Mouse (Mus musculus) right cerebral cortex, postnatal 10 days (tissue): ENCODE data around the gene Coro1c.

Experiments used
- DNase-seq, 2 experiments: peaks; one replicate each; pipeline ENCODE4 v3.0.0; 2021; ENCODE audit warnings: low spot score in 2 of 2

The Coro1c gene

GRCm38 (mm10) chr5:113924608-113925007 is 16.1 kb upstream of the Coro1c start:
- DNase-seq = no peak

- DNase-seq = no peak
Observed at GRCm38 (mm10) chr5:113921310-113922166, 13.0 kb upstream of the Coro1c start.

DNA sequence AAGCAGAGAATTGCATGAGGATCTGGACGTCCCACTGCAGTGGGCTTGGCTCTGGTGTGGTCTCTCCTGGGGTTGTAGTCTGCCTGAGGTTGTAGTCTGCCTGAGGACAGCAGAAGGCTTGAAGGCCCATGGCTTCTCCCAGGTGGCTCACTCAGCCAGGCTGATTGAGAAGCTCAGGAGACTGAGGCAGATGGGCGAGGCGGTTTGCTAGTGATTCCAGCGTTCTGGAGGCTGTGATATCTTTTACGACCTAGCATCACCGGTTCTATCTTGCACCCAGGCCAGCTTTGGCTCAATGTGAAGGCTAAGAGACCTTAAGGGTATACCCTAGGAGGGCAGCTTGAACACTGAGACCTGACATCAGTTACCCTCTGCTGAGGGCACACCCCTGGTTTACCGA is 10.5 kb upstream of the Coro1c start:
- DNase-seq = no peak

DNA sequence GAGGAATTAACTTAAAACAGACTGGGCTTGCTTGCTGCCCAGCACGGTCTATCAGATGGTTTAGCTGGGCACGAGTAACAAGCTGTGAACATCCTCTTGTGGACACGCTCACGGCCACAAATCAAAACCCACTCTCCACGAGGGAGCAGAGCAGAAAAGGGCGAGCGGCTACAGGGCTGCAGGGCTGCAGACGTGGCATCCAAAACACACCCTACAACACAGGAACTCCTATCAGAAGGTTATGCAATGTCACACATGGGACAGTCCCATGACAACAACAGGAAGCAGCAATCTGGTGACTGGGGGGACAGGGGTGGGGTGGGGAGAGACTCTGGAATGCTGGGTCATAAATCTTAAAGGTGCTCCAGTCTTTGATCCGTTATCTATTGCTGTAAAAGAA is 10.1 kb upstream of the Coro1c start:
- no peak for DNase-seq

DNA sequence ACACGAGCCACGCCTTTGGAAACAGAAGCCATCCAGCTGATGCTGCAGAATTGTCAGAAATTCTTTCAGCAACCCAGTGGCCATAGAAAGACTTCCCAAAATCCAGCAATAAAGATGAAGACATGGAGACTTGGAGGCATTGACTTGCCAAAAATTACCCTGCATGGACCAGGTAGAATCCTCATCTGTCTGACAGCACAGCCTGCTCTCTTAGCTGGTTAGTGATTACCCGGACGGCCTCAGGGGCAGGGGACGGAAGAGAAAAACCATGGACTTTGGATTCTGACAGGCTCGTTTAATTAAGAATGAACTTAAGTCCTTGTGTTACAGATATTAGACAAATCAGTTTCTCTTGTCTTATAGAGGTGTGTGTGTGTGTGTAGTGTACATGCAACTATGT is 2.1 kb upstream of the Coro1c start:
- DNase-seq = no peak

DNA sequence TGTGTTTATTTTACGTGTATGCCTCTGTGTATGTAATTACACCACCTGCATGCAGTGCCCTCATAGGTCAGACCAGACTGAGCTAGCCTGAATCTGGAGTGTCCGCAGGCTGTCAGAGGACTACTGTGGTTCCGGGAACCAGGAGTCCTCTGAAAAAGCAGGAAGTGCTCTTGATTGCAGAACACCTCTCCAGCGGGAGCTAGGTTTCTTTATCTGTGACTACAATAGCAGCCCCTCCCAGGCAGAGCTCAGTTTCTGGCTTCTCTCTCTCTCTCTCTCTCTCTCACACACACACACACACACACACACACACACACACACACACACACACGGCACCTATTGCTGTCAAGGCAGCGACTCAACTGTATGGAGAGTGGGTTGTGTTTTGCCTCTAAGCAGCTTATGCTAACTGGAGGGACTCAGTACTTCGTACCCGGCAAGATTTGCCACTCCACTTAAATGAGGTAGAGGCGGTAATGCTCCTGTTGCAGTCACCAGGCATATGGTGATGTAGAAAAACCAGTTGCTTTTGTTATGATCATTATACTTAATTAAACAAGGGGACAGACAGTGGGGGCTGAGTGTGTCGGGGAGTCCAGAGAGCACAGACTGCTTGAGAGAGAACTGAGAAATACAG is 1.6 kb upstream of the Coro1c start:
- DNase-seq = peak in 1 of 2 experiments; percentile 68

GRCm38 (mm10) chr5:113907786-113908567 is 581 bp downstream of the Coro1c start:
- DNase-seq = peak; percentile 74

- no peak for DNase-seq
Observed at GRCm38 (mm10) chr5:113906958-113907735, 1.4 kb downstream of the Coro1c start.

DNA sequence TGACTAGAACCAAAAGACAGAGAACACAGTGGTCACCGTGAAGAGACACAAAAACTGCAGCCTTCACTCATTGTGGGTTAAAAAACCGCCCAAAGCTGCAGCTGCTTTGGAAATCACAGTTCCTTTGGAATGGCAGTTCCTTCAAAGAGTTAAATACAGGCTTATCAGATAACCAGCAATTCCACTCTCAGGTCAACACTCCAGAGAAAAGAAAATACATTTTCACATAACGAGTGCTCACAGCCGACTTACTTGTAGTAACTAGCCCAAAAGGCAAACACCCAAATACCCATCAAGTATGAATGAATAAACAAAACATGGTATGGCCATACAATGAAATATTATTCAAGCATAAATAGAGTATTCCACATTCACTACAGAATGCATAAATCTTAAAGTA is 3.6 kb downstream of the Coro1c start:
- DNase-seq = no peak

DNA sequence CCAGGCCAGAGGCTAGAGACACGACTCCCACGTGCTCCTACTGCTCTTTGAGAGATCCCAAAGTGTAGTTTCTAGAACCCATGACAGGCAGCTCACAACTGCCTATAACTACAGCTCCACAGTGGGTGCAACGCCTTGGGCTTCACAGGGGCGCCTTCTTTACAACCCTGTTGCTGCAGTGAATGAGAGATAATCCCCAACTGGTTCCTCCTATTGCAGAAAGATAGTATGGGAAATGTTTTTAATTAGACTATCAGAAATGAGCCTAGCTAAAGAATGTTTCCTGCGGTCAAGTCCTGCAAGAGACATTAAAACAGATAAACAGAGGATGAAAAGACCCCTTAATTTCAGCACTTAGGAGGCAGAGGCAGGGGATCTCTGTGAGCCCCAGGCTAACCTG is 5.6 kb downstream of the Coro1c start:
- DNase-seq = no peak

DNA sequence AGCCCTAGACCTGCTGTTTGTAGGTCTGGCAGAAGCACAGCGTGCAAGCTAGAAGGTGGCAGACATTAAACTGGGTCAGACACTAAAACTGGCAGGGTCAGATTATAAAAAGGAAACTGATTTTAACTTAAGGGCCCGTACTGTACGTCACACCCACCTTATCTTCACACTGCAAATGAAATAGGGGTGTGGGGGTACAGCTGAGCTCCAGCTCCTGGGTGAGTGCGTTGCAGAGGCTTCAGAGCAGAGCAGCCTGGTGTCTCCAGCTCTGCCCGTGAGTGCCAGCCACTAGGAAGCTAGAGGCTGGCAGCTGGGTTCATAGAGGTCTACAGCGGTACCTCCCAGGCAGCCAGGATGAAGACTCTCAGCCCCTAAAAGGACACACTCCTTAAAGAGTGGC is 6.5 kb downstream of the Coro1c start:
- DNase-seq = no peak

GRCm38 (mm10) chr5:113901074-113901571 is 7.4 kb downstream of the Coro1c start:
- DNase-seq = no peak

DNA sequence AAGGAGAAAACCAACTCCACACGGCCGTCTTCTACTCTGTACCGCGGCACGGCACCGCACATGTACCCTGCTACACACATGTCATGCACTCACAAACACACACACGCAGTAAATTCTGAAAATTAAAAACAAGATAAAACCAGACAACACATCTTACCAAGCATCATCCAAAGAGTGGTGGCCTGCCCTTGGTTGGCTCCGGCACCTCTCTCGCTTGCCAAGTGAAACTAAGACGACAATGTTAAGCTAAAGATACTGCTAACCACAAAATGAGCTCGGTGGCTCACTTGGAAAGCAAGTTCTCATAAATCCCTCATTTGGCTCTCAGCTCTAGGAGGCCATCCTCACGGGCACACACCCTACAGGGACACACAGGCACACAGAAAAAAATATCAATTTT is 9.0 kb downstream of the Coro1c start:
- no peak for DNase-seq

GRCm38 (mm10) chr5:113892005-113892404 is 16.6 kb downstream of the Coro1c start:
- DNase-seq = no peak

DNA sequence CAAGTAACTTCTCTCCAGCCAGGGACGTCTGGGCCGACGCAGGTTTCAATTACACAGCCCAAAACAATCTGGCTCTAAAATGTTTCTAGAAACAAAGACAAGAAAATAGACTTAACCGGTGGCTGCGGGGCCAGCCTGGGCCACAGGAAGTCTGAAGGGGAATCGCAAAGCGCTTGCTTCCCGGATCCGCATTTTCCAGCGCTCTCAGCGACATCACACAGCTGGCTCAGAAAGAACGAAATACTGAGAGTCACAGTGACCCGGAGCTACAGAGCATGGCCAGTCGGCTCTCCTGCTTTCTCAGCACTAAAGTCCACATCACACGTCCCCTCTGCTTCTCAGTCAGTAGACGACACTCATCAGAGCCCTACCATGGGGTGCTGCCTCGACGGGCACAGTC is 17.7 kb downstream of the Coro1c start:
- no peak for DNase-seq

GRCm38 (mm10) chr5:113889912-113890311 is 18.6 kb downstream of the Coro1c start:
- DNase-seq = no peak

DNA sequence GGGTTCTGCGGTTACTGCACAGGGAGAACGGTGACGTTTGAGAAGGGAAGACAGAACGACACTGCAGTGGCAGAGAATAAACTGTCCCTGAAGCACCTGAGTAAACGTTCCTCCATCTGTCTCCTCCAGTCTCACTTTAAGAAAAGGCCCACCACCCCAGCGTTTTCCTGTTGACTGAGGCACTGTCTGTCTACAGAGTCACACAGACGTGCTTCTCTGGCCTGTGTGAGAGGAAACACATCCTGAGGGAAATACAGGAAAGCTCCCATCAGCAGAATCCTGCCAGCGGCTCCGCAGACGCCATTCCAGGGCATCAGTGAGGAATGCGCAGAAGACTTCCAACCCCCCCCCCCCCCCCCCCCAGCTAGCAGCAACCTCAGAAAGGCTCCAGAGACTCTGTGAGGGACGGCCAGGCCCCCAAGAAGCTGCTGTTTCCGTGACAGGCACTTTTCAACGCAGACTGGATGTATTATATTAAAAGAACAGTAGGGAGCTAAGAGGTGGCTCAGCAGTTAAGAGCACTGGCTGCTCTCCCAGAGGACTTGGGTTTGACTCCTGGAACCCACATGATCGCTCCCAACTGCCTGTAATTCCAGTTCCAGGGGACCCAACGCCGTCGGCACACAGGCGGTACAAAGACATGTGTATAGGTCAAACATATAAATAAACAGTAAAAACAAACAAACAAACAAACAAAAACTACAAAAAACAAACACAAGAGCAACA is 19.2 kb downstream of the Coro1c start:
- no peak for DNase-seq

- DNase-seq = no peak
Observed at GRCm38 (mm10) chr5:113888186-113888795, 20.3 kb downstream of the Coro1c start.

DNA sequence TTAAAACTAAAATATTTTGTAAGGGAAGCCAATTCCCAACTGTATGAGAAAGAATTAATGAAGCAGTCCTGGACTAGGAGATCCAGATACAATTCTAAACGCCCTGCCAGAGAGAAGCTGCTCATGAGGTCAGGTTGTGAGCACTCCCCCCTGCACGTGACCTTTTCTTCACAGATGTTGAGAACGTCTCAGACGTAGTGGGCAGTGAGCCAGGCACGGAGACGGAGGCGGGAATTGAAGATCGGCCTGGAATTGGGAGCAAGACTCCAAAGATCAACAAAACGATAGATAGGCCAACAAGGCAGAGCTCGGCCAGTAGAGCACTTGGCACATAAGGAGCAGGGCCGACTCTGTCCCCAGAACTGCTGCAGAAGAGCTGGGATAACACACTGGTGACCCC is 21.4 kb downstream of the Coro1c start:
- no peak for DNase-seq

GRCm38 (mm10) chr5:113885623-113886022 is 22.9 kb downstream of the Coro1c start:
- DNase-seq = no peak
